Mouse (Mus musculus) stomach, adult 2 months (tissue): Measurements from ENCODE around the gene Fam84a. TPM values are rescaled to one million over a fixed set of nuclear protein-coding genes. Genes with fewer than 3 reads are reported as not detected.

Source experiments
- polyA plus RNA-seq: library from polyadenylated mRNA; depleted of rRNA; stranded (reverse); fragments of >200 nt; gene quantifications from 2 replicates; pipeline ENCODE4 v1.2.3, GENCODE M21; 2012; rRNA removed

Fam84a gene
- polyA plus RNA-seq: 2.9 and 4.6 TPM in 2 replicates

GRCm38 (mm10) chr12:14151921-14152320 is at the start of gene Fam84a:
Gene Fam84a, minus strand, starts transcription at chr12:14152054.

